Mouse (Mus musculus) erythroblast, embryonic 14.5 days (primary cell): ENCODE data around the gene Utrn.

ENCODE experiments used
- GATA1 ChIP-seq: IDR thresholded peaks from 2 replicates; pipeline ENCODE4 v1.6.1; 2012; ENCODE audit warnings: low read length, inconsistent platforms, mixed read lengths
- TAL1 ChIP-seq: IDR thresholded peaks from 3 replicates; pipeline ENCODE4 v1.6.1; 2012; ENCODE audit warnings: low read length, inconsistent platforms, mixed read lengths

- TF ChIP-seq GATA1 (no peak), TAL1 (no peak)
Measured at GRCm38 (mm10) chr10:12868189-12869028, 756 bp downstream of the Utrn start.
